Mouse (Mus musculus): Measurements from ENCODE around the gene Zbtb37. TPM values are rescaled to one million over a fixed set of nuclear protein-coding genes. Genes with fewer than 3 reads are reported as not detected.
"Not testable (repeated sequence)": the region's sequence is repeated elsewhere in the genome, so short reads cannot be mapped to it uniquely, and the experiment has no call there.

The Zbtb37 gene
- polyA plus RNA-seq, 1 experiment from 2014 or later: 4.8 TPM

- DNase-seq (ENCODE audit: low spot score): peak; percentile 50
- no peaks in the 10 kb centered on the region for H3K9me3 ChIP-seq (ENCODE audit: control insufficient read depth, low read length)
- ATAC-seq (replicated peaks; ENCODE audit: low FRiP score): no peak
- H3K36me3 ChIP-seq (ENCODE audit: control insufficient read depth, insufficient read depth, low read length): peaks cover 33% of the 10 kb centered on the region
- H3K4me3 ChIP-seq (ENCODE audit: low read depth, low read length): peak overlapping the region; percentile 91
- peak overlapping the region; percentile 99 for H3K27ac ChIP-seq (ENCODE audit: low read depth, low read length)
- peaks cover 5% of the 10 kb centered on the region for H3K4me1 ChIP-seq (replicated peaks; ENCODE audit: control insufficient read depth, insufficient read depth, low read length)
- peak overlapping the region; percentile 100 for H3K9ac ChIP-seq (ENCODE audit: low read depth, low read length)
- no peaks in the 10 kb centered on the region for H3K27me3 ChIP-seq (replicated peaks; ENCODE audit: control insufficient read depth, insufficient read depth, low read length)
- WGBS: 0% methylated on average over 5 of the region's 5 CpGs
- H3K4me2 ChIP-seq: peak overlapping the region; percentile 75
Observed at GRCm38 (mm10) chr1:161036411-161036841, 1.8 kb upstream of the Zbtb37 start.

DNA sequence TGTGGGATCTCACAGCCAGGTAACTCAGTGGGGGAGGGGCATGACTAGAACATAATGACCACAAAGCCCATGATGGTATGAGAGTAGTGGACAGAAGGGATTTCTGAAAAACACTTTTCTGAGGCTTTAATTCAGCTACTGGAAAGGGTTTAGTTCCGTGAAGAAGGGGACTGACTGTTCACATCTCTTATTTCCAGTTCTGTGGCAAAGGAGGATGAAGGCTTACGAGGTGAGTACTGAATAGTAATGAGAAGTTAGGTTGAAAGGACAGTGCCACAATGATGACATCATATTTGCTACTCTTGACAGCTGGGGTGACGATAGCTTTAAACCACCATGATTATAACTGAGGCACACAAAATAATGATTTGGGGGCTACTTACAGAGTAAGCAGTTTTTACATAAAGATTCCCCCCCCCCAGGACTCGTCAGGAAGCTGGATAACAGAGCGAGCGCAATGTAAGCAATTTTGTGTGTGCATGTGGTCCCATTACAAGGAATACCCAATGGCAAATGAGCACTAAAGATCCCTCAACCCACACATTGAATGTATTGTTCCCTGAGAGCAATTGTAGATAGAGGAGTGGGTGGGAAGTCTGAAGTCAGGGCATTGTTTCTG is 1.2 kb upstream of the Zbtb37 start:
- Histone ChIP-seq H3K27ac (ENCODE audit: low read depth, low read length) (peak overlapping the region; percentile 99), H3K4me3 (ENCODE audit: low read depth, low read length) (peak overlapping the region; percentile 91), H3K4me2 (peak overlapping the region; percentile 75), H3K9ac (ENCODE audit: low read depth, low read length) (peak overlapping the region; percentile 100), H3K9me3 (ENCODE audit: control insufficient read depth, low read length) (no peaks in the 10 kb centered on the region), H3K36me3 (ENCODE audit: control insufficient read depth, insufficient read depth, low read length) (peaks cover 33% of the 10 kb centered on the region), H3K27me3 (replicated peaks; ENCODE audit: control insufficient read depth, insufficient read depth, low read length) (no peaks in the 10 kb centered on the region), H3K4me1 (replicated peaks; ENCODE audit: control insufficient read depth, insufficient read depth, low read length) (peaks cover 5% of the 10 kb centered on the region)
- no peak for DNase-seq (ENCODE audit: low spot score)
- no peak for ATAC-seq (replicated peaks; ENCODE audit: low FRiP score)
- under 1% methylated on average over 6 of the region's 6 CpGs for WGBS

GRCm38 (mm10) chr1:161035281-161035785 is 684 bp upstream of the Zbtb37 start:
- DNase-seq (ENCODE audit: low spot score) (peak; percentile 55), ATAC-seq (replicated peaks; ENCODE audit: low FRiP score) (peak; percentile 2; the same call in 1 of the 2 replicates)
- peak overlapping the region; percentile 75 for H3K4me2 ChIP-seq
- H3K9ac ChIP-seq (ENCODE audit: low read depth, low read length): peak overlapping the region; percentile 100
- no peaks in the 10 kb centered on the region for H3K9me3 ChIP-seq (ENCODE audit: control insufficient read depth, low read length)
- peaks cover 5% of the 10 kb centered on the region for H3K4me1 ChIP-seq (replicated peaks; ENCODE audit: control insufficient read depth, insufficient read depth, low read length)
- peak overlapping the region; percentile 91 for H3K4me3 ChIP-seq (ENCODE audit: low read depth, low read length)
- H3K27ac ChIP-seq (ENCODE audit: low read depth, low read length): peak overlapping the region; percentile 99
- H3K36me3 ChIP-seq (ENCODE audit: control insufficient read depth, insufficient read depth, low read length): peaks cover 34% of the 10 kb centered on the region
- H3K27me3 ChIP-seq (replicated peaks; ENCODE audit: control insufficient read depth, insufficient read depth, low read length): no peaks in the 10 kb centered on the region
- WGBS: under 1% methylated on average over 14 of the region's 14 CpGs

DNA sequence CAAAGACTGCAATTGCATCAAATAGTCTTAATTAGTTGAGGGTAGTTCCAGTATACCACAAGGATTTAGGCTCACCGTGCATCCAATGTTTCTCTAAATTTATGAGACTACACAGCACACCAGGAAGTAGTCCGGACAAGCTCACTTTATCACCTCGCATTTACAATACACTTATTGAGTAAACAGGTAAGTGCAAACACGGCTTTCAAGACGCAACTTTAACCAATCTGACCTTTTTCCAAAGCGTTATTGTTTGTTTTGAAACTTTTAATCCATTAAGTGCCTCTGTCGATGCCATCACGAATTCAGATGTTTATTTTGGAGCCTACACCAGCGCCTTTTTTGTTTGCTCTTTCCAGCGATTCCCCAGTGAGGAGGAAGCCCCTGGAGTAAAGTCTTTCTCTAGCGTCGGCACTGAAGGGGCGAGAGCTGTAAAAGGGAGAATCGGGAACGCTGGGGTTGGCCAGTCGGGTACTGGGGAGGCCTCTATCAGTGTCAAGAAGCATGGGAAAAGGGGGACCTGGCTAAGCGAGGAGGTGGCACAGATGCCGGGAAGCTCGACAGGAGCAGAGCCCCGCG is 704 bp downstream of the Zbtb37 start:
- ATAC-seq (replicated peaks; ENCODE audit: low FRiP score): no peak; the same call in 1 of the 2 replicates
- peak overlapping the region; percentile 100 for H3K9ac ChIP-seq (ENCODE audit: low read depth, low read length)
- no peaks in the 10 kb centered on the region for H3K9me3 ChIP-seq (ENCODE audit: control insufficient read depth, low read length)
- peak overlapping the region; percentile 99 for H3K27ac ChIP-seq (ENCODE audit: low read depth, low read length)
- H3K4me1 ChIP-seq (replicated peaks; ENCODE audit: control insufficient read depth, insufficient read depth, low read length): peaks cover 5% of the 10 kb centered on the region
- no peaks in the 10 kb centered on the region for H3K27me3 ChIP-seq (replicated peaks; ENCODE audit: control insufficient read depth, insufficient read depth, low read length)
- WGBS: under 1% methylated on average over 21 of the region's 21 CpGs
- no peak for DNase-seq (ENCODE audit: low spot score)
- peak overlapping the region; percentile 91 for H3K4me3 ChIP-seq (ENCODE audit: low read depth, low read length)
- H3K4me2 ChIP-seq: peak overlapping the region; percentile 77
- H3K36me3 ChIP-seq (ENCODE audit: control insufficient read depth, insufficient read depth, low read length): peaks cover 37% of the 10 kb centered on the region

DNA sequence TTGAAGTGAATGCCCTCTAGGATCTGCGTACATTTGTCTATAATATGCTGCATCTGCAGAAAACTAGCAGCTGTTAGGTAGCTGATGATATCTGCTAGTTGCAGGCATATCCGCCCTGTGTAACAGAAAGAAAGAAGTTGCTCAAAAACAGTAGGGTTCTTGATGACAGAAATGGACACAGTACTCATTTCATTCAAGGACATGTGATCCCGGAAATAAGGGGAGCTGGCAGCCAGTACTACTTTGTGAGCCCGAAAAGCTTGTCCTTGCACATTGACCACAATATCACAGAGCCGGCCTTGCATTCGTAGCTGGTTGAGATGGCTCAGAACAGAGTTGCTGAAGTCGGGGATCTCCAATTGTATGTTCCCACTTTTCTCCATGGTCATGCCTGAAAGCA is 2.3 kb downstream of the Zbtb37 start:
- no peak overlapping the region; the same call in 1 of the 2 replicates for H3K4me2 ChIP-seq
- DNase-seq (ENCODE audit: low spot score) (no peak), ATAC-seq (replicated peaks; ENCODE audit: low FRiP score) (no peak)
- peaks cover 24% of the 10 kb centered on the region for H3K36me3 ChIP-seq (ENCODE audit: control insufficient read depth, insufficient read depth, low read length)
- 90% methylated on average over 7 of the region's 7 CpGs for WGBS
- H3K4me1 ChIP-seq (replicated peaks; ENCODE audit: control insufficient read depth, insufficient read depth, low read length): peaks cover 4% of the 10 kb centered on the region
- no peak overlapping the region for H3K9ac ChIP-seq (ENCODE audit: low read depth, low read length)
- H3K4me3 ChIP-seq (ENCODE audit: low read depth, low read length): no peak overlapping the region
- no peaks in the 10 kb centered on the region for H3K9me3 ChIP-seq (ENCODE audit: control insufficient read depth, low read length)
- H3K27ac ChIP-seq (ENCODE audit: low read depth, low read length): no peak overlapping the region
- no peaks in the 10 kb centered on the region for H3K27me3 ChIP-seq (replicated peaks; ENCODE audit: control insufficient read depth, insufficient read depth, low read length)

GRCm38 (mm10) chr1:161031881-161032280 is 2.8 kb downstream of the Zbtb37 start:
- H3K27ac ChIP-seq (ENCODE audit: low read depth, low read length): no peak overlapping the region
- no peak overlapping the region for H3K9ac ChIP-seq (ENCODE audit: low read depth, low read length)
- H3K4me1 ChIP-seq (replicated peaks; ENCODE audit: control insufficient read depth, insufficient read depth, low read length): peaks cover 4% of the 10 kb centered on the region
- H3K4me2 ChIP-seq: no peak overlapping the region; the same call in 1 of the 2 replicates
- peaks cover 25% of the 10 kb centered on the region for H3K36me3 ChIP-seq (ENCODE audit: control insufficient read depth, insufficient read depth, low read length)
- no peak for DNase-seq (ENCODE audit: low spot score)
- no peaks in the 10 kb centered on the region for H3K9me3 ChIP-seq (ENCODE audit: control insufficient read depth, low read length)
- H3K4me3 ChIP-seq (ENCODE audit: low read depth, low read length): no peak overlapping the region
- 93% methylated on average over 9 of the region's 9 CpGs for WGBS
- no peaks in the 10 kb centered on the region for H3K27me3 ChIP-seq (replicated peaks; ENCODE audit: control insufficient read depth, insufficient read depth, low read length)
- no peak for ATAC-seq (replicated peaks; ENCODE audit: low FRiP score)

DNA sequence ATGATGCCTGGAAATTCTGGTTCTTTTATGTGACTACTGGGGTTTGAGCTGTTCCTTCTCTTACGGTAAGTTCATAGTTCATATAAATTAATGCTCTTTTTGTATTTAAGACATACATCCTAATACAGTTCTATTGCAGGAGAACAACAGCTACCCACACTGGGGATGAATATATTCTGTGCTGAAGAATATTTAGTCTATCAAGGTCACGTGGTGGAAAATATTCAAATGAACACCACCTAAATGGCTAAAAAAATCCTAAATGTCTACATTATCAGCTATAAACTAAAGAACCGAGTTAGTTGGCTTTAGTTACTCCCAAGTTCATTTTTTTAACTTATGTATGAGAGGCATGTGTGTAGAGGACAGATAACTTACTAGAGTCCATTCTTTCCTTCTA is 4.6 kb downstream of the Zbtb37 start:
- DNase-seq (ENCODE audit: low spot score) (no peak), ATAC-seq (replicated peaks; ENCODE audit: low FRiP score) (no peak)
- Histone ChIP-seq H3K4me1 (replicated peaks; ENCODE audit: control insufficient read depth, insufficient read depth, low read length) (peaks cover 4% of the 10 kb centered on the region), H3K27ac (ENCODE audit: low read depth, low read length) (no peak overlapping the region), H3K9me3 (ENCODE audit: control insufficient read depth, low read length) (no peaks in the 10 kb centered on the region), H3K4me2 (no peak overlapping the region), H3K27me3 (replicated peaks; ENCODE audit: control insufficient read depth, insufficient read depth, low read length) (no peaks in the 10 kb centered on the region), H3K9ac (ENCODE audit: low read depth, low read length) (no peak overlapping the region), H3K4me3 (ENCODE audit: low read depth, low read length) (no peak overlapping the region), H3K36me3 (ENCODE audit: control insufficient read depth, insufficient read depth, low read length) (peaks cover 11% of the 10 kb centered on the region; the same call in 1 of the 2 replicates)
- WGBS: 85% methylated on average over 3 of the region's 3 CpGs

DNA sequence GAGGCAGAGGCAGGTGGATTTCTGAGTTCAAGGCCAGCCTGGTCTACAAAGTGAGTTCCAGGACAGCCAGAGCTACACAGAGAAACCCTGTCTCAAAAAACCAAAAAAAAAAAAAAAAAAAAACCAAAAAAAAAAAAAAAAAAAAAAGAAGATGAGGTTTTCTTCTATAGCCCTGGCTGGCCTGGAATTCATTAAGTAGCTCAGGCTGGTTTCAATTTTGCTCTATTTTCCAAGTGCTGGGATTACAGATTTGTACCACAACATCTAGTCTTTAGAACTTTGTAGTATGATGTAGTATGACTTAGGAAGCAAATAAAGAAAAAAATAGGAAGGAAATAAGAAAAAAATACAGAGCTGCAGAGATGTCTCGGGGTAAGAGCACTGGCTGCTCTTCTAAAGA is 6.2 kb downstream of the Zbtb37 start:
- ATAC-seq (replicated peaks; ENCODE audit: low FRiP score); H3K9me3 ChIP-seq (ENCODE audit: control insufficient read depth, low read length); H3K27me3 ChIP-seq (replicated peaks; ENCODE audit: control insufficient read depth, insufficient read depth, low read length); H3K4me2 ChIP-seq; H3K27ac ChIP-seq (ENCODE audit: low read depth, low read length); H3K4me3 ChIP-seq (ENCODE audit: low read depth, low read length); DNase-seq (ENCODE audit: low spot score); H3K9ac ChIP-seq (ENCODE audit: low read depth, low read length); H3K4me1 ChIP-seq (replicated peaks; ENCODE audit: control insufficient read depth, insufficient read depth, low read length): not testable (repeated sequence)
- peaks cover 11% of the 10 kb centered on the region; the same call in 1 of the 2 replicates for H3K36me3 ChIP-seq (ENCODE audit: control insufficient read depth, insufficient read depth, low read length)
- 91% methylated on average over 1 of the region's 1 CpGs for WGBS

All from liver, embryonic 11.5 days (tissue).